Mouse (Mus musculus) kidney, embryonic 14.5 days (tissue): ENCODE data around the gene Tmem247. TPM values are rescaled to one million over a fixed set of nuclear protein-coding genes. Genes with fewer than 3 reads are reported as not detected.

ENCODE experiments used
- ATAC-seq: fragments of 200-750 bp; cut with Nextera tagmentation; 2 replicates; pipeline ENCODE4 v1.8.0; 2017; ENCODE audit warnings: moderate number of reproducible peaks, mild to moderate bottlenecking, moderate TSS enrichment, moderate library complexity; ENCODE audit not compliant: low FRiP score, low TSS enrichment
- H3K27ac ChIP-seq: fragments of 300-500 bp; sonication (generic); 2 replicates; pipeline ENCODE4 v1.5.1; 2014; ENCODE audit warnings: low read depth, mild to moderate bottlenecking, low read length, moderate library complexity, mixed read lengths
- H3K27me3 ChIP-seq: fragments of 300-500 bp; sonication (generic); 2 replicates; pipeline ENCODE4 v1.6.1; 2014; ENCODE audit warnings: mild to moderate bottlenecking, low read length; ENCODE audit not compliant: control insufficient read depth, insufficient read depth
- H3K36me3 ChIP-seq: fragments of 300-500 bp; sonication (generic); 2 replicates; pipeline ENCODE4 v1.6.1; 2014; ENCODE audit warnings: low read length, mixed read lengths; ENCODE audit not compliant: control insufficient read depth, insufficient read depth
- H3K4me1 ChIP-seq: fragments of 300-500 bp; sonication (generic); 2 replicates; pipeline ENCODE4 v1.6.1; 2014; ENCODE audit warnings: low read length, mixed read lengths; ENCODE audit not compliant: control insufficient read depth, insufficient read depth
- H3K4me2 ChIP-seq: fragments of 300-500 bp; sonication (generic); replicated peaks from 2 replicates; pipeline ENCODE4 v1.6.1; 2014; ENCODE audit warnings: low read depth, mild to moderate bottlenecking, low read length
- H3K4me3 ChIP-seq: fragments of 300-500 bp; sonication (generic); 2 replicates; pipeline ENCODE4 v1.5.1; 2014; ENCODE audit warnings: mild to moderate bottlenecking, low read length
- H3K9ac ChIP-seq: fragments of 300-500 bp; sonication (generic); 2 replicates; pipeline ENCODE4 v1.6.1; 2014; ENCODE audit warnings: low read depth, mild to moderate bottlenecking, low read length, moderate library complexity
- H3K9me3 ChIP-seq: fragments of 300-500 bp; sonication (generic); 2 replicates; pipeline ENCODE4 v1.6.1; 2016; ENCODE audit warnings: low read length; ENCODE audit not compliant: control insufficient read depth
- WGBS: fragments of 180-500 bp; shearing (Covaris S2); extraction: QIAGEN DNeasy Blood & Tissue Kit; methylation state at CpG from one replicate; pipeline ENCODE4 v1.1.7; 2014; 5-methylcytosine and 5-hydroxymethylcytosine counted together
- polyA plus RNA-seq: library from polyadenylated mRNA; unstranded; fragments of >200 nt; fragmentation: Nextera tagmentation; extraction: Ambion mirVana; gene quantifications from 2 replicates; pipeline ENCODE4 v1.2.1, GENCODE M21; 2014

Gene Tmem247
- polyA plus RNA-seq, 1 experiment from 2014 or later, result not detected

- ATAC-seq, result no peak
- Histone ChIP-seq H3K9me3 (no peaks in the 10 kb centered on the region), H3K36me3 (peaks cover 26% of the 10 kb centered on the region), H3K4me2 (no peak overlapping the region), H3K27ac (no peak overlapping the region), H3K4me3 (no peak overlapping the region), H3K9ac (no peak overlapping the region), H3K27me3 (no peaks in the 10 kb centered on the region), H3K4me1 (peaks cover 19% of the 10 kb centered on the region; the same call in 1 of the 2 replicates)
- 90% methylated on average over 15 of the region's 15 CpGs for WGBS
Observed at GRCm38 (mm10) chr17:86970026-86970750, 53.0 kb downstream of the Tmem247 start.

DNA sequence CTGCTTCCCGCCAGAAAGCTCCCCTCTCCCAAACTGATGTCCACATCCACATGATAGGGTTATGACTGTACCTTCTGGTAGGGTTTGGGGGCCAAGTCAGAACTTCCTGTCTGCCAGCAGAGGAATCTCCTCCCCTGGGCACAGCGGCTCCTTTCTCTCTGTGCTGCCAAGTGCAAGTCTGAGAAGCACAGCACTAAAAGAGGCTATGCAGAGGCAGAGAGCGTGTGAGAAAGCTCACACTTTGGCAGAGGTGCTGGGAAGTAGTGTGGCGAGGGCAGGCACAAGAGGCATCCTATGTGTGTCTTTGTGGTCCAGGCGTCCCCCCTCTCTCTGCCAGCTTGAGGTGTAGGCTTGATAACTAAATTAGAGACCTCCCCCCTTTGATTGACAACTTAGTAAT, 53.9 kb downstream of the Tmem247 start:
- Histone ChIP-seq H3K9ac (no peak overlapping the region), H3K4me1 (peaks cover 13% of the 10 kb centered on the region; the same call in 1 of the 2 replicates), H3K9me3 (no peaks in the 10 kb centered on the region), H3K27ac (no peak overlapping the region), H3K4me3 (no peak overlapping the region), H3K36me3 (peaks cover 27% of the 10 kb centered on the region), H3K4me2 (no peak overlapping the region), H3K27me3 (no peaks in the 10 kb centered on the region)
- WGBS, result 80% methylated on average over 5 of the region's 5 CpGs
- no peak for ATAC-seq

DNA sequence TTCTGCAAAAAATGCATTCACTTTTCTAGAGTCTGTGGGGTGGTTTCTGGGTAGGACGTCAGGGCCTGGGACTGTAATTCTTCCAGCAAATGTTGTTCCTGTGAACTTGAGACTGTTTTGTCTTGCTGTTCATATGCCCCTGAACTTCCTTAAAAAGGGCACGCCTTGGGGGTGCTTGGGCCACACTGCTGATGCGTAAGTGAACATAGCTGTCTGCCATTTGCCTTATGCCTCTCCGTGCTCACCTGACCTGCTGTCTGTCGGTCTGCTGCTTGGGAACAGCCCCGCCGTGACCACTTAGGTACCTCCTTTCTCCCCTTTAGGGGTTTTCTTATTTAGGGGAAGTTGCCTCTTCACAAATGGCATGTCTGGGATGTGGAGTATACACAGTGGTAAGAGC, 54.7 kb downstream of the Tmem247 start:
- ATAC-seq, result no peak
- Histone ChIP-seq H3K9ac (no peak overlapping the region), H3K9me3 (no peaks in the 10 kb centered on the region), H3K36me3 (peaks cover 27% of the 10 kb centered on the region), H3K4me1 (peaks cover 13% of the 10 kb centered on the region; the same call in 1 of the 2 replicates), H3K4me2 (no peak overlapping the region), H3K27me3 (no peaks in the 10 kb centered on the region), H3K27ac (no peak overlapping the region), H3K4me3 (no peak overlapping the region)
- WGBS, result 82% methylated on average over 7 of the region's 7 CpGs

Other genes starting within 250 kb of the Tmem247 start
- 8.6 and 12.8 TPM in 2 replicates for gene Epas1, start 163.6 kb upstream of the Tmem247 start, polyA plus RNA-seq
- not detected in 2 replicates for gene Atp6v1e2, start 30.5 kb downstream of the Tmem247 start, polyA plus RNA-seq
- 19.5 and 22.4 TPM in 2 replicates for gene Rhoq, start 45.7 kb downstream of the Tmem247 start, polyA plus RNA-seq
- gene Pigf, start 108.1 kb downstream of the Tmem247 start, polyA plus RNA-seq, result 39.3 and 46.1 TPM in 2 replicates
- gene Cript, start 108.2 kb downstream of the Tmem247 start, polyA plus RNA-seq, result 150 and 193 TPM in 2 replicates
- 17.5 and 24.5 TPM in 2 replicates for gene Socs5, start 190.3 kb downstream of the Tmem247 start, polyA plus RNA-seq